Mouse (Mus musculus) midbrain, embryonic 10.5 days (tissue): Measurements from ENCODE around the gene Car12. TPM values are rescaled to one million over a fixed set of nuclear protein-coding genes. Genes with fewer than 3 reads are reported as not detected.
"Not testable (repeated sequence)": the region's sequence is repeated elsewhere in the genome, so short reads cannot be mapped to it uniquely, and the experiment has no call there.

Experiments used
- DNase-seq: peaks from one replicate; pipeline ENCODE4 v3.0.0-alpha.2; 2017; ENCODE audit warnings: low spot score
- H3K27ac ChIP-seq: fragments of 300-500 bp; sonication (generic); replicated peaks from 2 replicates; pipeline ENCODE4 v1.5.1; 2016; ENCODE audit warnings: mild to moderate bottlenecking
- H3K27me3 ChIP-seq: fragments of 300-500 bp; sonication (generic); 2 replicates; pipeline ENCODE4 v1.6.1; 2016; ENCODE audit warnings: low read depth, mild to moderate bottlenecking; ENCODE audit not compliant: poor library complexity, severe bottlenecking
- H3K36me3 ChIP-seq: fragments of 300-500 bp; sonication (generic); 2 replicates; pipeline ENCODE4 v1.6.1; 2016; ENCODE audit warnings: mild to moderate bottlenecking, moderate library complexity
- H3K4me1 ChIP-seq: fragments of 300-500 bp; sonication (generic); 2 replicates; pipeline ENCODE4 v1.6.1; 2016
- H3K4me3 ChIP-seq: fragments of 300-500 bp; sonication (generic); 2 replicates; pipeline ENCODE4 v1.5.1; 2016; ENCODE audit warnings: mild to moderate bottlenecking, moderate library complexity
- H3K9me3 ChIP-seq: fragments of 300-500 bp; sonication (generic); replicated peaks from 2 replicates; pipeline ENCODE4 v1.6.1; 2016; ENCODE audit warnings: mild to moderate bottlenecking
- WGBS: fragments of 180-500 bp; shearing (Covaris S2); methylation state at CpG from one replicate; pipeline ENCODE4 v1.1.7; 2016; 5-methylcytosine and 5-hydroxymethylcytosine counted together
- polyA plus RNA-seq: library from polyadenylated mRNA; unstranded; fragments of >200 nt; fragmentation: Nextera tagmentation; extraction: Ambion mirVana; gene quantifications from 2 replicates; pipeline ENCODE4 v1.2.1, GENCODE M21; 2016

Gene Car12
- polyA plus RNA-seq, 1 experiment from 2014 or later, result 1.5 TPM

DNA sequence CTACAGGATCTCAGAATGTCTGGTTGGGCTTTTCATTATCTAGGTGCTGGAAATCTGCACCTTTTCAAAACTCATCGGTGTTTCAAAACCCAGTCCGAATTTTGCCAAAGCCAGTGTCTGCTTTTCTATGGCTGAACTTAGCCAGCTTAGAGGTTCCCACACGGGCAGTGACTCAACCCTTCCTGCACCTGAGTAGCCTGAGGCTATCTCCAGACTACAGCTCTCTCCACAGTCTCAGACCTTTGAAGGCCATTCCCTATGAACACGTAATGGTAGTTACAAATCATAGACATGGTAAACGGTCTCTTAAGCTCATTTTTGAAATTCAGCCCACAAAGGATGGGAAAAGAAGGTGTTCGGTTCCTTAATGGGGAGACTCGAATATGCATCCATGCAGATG is 26.0 kb downstream of the Car12 start:
- H3K4me3 ChIP-seq, result no peak overlapping the region
- WGBS, result 90% methylated on average over 7 of the region's 7 CpGs

DNA sequence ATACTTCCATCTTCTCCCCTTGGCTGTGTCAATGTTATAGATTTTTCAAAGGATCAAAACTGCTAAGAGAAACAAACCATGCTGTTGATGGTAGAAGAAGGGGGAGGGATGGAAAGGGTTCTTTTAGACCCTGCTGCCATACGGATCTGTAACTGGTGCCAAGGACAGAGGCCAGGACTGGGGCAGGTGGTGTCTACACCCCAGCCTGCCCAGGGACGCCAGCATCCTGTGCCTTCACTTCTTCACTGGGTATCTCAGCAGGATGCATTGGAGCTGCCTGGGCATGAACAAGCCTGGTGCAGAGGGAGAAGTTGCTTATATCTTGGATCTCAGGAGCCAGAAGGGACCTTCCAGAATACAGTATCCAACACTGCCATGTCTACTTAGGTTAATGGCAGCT is 31.0 kb downstream of the Car12 start:
- H3K9me3 ChIP-seq, result no peaks in the 10 kb centered on the region
- H3K4me3 ChIP-seq, result no peak overlapping the region
- H3K36me3 ChIP-seq, result no peaks in the 10 kb centered on the region
- no peak for DNase-seq
- no peaks in the 10 kb centered on the region for H3K4me1 ChIP-seq
- H3K27me3 ChIP-seq, result no peaks in the 10 kb centered on the region
- H3K27ac ChIP-seq, result no peak overlapping the region
- WGBS, result 83% methylated on average over 2 of the region's 2 CpGs

More for the DNA sequence above, 26.0 kb downstream of the Car12 start:
- H3K4me1 ChIP-seq, result no peaks in the 10 kb centered on the region
- no peaks in the 10 kb centered on the region for H3K36me3 ChIP-seq
- no peaks in the 10 kb centered on the region for H3K9me3 ChIP-seq
- no peak for DNase-seq
- no peak overlapping the region for H3K27ac ChIP-seq
- H3K27me3 ChIP-seq, result no peaks in the 10 kb centered on the region

DNA sequence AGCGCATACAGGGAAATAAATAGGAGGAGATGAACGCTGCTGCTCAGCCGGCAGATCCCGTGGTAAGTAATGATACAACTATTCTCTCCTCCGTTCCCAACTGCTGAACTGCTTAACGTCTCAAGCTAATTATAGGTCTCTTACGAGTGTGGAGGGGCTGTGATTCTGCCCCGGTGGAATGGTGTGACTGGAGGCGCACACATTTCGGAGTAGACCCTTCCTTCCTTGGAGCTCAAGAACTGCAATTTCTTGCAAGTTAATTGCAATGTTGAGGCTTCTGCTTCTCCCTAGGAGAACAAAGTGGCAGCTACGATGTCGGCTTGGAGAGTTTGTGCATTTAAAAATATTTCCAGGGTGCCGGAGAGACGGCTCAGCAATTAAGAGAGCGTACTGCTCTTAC is 34.9 kb downstream of the Car12 start:
- Histone ChIP-seq H3K9me3 (no peaks in the 10 kb centered on the region), H3K4me1 (no peaks in the 10 kb centered on the region), H3K27ac (no peak overlapping the region), H3K27me3 (no peaks in the 10 kb centered on the region), H3K4me3 (no peak overlapping the region), H3K36me3 (no peaks in the 10 kb centered on the region)
- WGBS, result 92% methylated on average over 15 of the region's 15 CpGs
- DNase-seq, result no peak

DNA sequence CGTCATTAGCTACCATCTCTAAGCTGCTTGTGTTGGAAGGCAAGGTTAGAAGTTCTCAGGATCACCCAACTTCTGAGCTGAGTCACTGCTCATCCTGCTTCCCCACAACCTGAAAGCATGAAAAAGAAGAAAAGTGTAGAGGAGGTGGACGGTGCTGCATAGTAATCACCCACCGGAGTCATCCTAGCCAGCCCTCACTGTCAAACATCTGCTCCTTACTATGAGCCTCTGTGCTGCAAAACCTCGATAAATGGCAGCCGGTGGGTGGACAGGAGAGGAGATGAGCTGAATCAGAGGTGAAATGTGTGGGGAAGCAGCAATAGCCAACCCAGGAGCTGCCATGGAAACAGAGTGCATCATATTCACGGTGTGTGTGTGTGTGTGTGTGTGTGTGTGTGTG is 39.4 kb downstream of the Car12 start:
- Histone ChIP-seq H3K4me3 (no peak overlapping the region), H3K4me1 (no peaks in the 10 kb centered on the region), H3K36me3 (no peaks in the 10 kb centered on the region), H3K27me3 (no peaks in the 10 kb centered on the region), H3K9me3 (no peaks in the 10 kb centered on the region), H3K27ac (no peak overlapping the region)
- 91% methylated on average over 6 of the region's 6 CpGs for WGBS
- DNase-seq, result no peak

DNA sequence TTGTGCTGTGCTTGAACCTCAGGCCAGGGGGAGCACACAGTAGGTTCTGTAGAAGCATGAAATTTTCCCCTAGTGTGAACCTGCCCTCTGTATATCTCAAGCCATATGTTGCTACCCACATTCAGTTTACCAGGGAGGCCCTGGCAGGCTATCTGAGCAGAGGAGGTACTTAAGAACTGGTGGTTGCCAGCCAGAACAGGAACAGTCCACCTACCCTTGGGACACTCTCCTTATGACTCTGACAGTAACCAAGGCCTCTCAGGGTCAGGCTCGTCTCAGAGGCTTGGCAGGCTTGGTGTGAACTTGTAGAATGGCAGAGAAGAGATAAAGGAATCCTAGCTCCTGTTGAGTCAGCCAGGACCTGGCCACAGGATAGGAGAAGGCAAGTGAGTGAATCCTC is 47.5 kb downstream of the Car12 start:
- DNase-seq, result no peak
- 71% methylated on average over 1 of the region's 1 CpGs for WGBS
- Histone ChIP-seq H3K27me3 (no peaks in the 10 kb centered on the region), H3K36me3 (no peaks in the 10 kb centered on the region), H3K9me3 (no peaks in the 10 kb centered on the region), H3K4me3 (no peak overlapping the region), H3K4me1 (no peaks in the 10 kb centered on the region), H3K27ac (no peak overlapping the region)

DNA sequence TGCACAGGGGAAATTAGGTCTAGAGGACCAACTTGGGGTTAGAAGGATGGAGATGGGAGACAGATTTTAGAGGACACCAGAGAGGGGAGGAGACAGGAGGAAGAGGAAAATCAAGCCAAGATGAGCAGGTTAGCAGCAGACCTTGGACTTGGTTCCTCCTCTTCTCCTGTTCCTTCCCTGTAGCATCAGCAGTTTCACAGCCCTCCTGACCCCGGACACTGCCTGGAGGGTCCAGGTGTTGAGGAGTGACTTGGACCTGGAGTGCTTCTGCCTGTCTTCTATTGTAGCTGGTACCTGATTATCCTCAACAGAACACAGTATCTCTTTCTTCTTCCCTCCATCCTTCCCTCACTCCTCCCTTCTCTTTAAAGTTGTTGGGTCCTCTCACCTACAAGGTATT is 55.2 kb downstream of the Car12 start:
- H3K36me3 ChIP-seq, result no peaks in the 10 kb centered on the region
- WGBS, result 91% methylated on average over 1 of the region's 1 CpGs
- H3K9me3 ChIP-seq, result no peaks in the 10 kb centered on the region
- H3K27ac ChIP-seq, result no peak overlapping the region
- no peak for DNase-seq
- H3K4me1 ChIP-seq, result no peaks in the 10 kb centered on the region
- H3K27me3 ChIP-seq, result no peaks in the 10 kb centered on the region
- no peak overlapping the region for H3K4me3 ChIP-seq

DNA sequence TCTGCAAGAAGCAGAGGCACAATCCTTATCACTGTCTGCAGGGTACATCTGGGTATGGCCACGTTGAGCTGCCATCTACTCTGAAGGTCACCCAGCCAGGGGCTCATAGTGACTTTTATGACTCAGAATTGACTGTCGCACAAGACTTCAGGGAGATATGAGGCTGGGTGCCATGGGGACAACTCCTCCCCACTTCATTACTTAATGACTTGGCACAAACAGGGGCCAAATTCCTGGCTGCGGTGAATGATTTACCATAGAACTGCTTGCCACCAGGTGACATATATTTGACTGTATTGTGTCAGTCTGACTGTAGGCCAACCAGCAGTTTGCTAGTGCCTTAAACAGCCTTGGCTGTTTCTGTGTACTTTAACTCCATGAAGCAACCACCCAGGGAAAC is 55.8 kb downstream of the Car12 start:
- no peaks in the 10 kb centered on the region for H3K4me1 ChIP-seq

DNA sequence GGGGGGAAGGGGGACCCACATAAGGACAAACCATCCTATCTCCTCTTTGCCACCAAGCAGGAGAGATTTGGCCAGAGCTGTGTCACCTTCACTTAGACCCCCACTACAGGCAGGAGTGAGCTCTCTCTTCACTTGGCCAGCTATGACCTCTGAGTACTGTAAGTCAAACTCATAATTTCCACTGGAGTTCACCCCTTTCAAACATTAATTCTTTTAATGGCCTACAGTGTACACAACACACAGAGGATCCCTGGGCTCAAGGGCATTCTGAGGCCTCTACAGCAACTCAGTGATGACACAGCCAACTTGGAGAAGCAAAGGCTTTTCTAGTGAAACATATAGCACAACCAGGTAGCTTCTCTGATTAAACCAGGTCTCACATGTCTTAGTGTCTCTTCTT is 57.2 kb downstream of the Car12 start:
- H3K27me3 ChIP-seq, result no peaks in the 10 kb centered on the region
- no peaks in the 10 kb centered on the region for H3K36me3 ChIP-seq
- H3K9me3 ChIP-seq, result no peaks in the 10 kb centered on the region
- no peaks in the 10 kb centered on the region for H3K4me1 ChIP-seq
- H3K27ac ChIP-seq, result no peak overlapping the region
- DNase-seq, result no peak
- no peak overlapping the region for H3K4me3 ChIP-seq

More for the DNA sequence above, 55.8 kb downstream of the Car12 start:
- Histone ChIP-seq H3K36me3 (no peaks in the 10 kb centered on the region), H3K27me3 (no peaks in the 10 kb centered on the region), H3K9me3 (no peaks in the 10 kb centered on the region), H3K27ac (no peak overlapping the region), H3K4me3 (no peak overlapping the region)
- DNase-seq, result no peak
- 92% methylated on average over 3 of the region's 3 CpGs for WGBS

DNA sequence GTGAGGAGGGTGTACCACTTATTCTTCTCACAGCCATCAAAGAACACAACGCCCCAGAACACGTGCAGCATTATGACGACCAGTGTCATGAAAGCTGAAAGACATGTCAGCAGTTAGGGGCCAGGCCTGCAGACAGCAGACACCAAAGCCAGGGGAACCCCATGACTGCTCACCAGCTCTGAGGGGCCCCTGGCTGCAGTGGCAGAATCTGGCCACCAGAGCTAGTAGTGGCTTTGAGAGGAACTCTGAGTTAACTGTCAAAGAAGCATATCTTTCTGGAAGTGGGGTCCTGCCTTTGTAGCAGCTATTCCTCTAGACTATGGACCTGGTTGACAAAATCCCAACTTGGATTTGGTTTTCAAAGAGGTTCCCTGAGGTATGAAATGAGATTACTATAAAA is 71.1 kb downstream of the Car12 start:
- WGBS, result 88% methylated on average over 1 of the region's 3 CpGs
- not testable (repeated sequence) for H3K4me1 ChIP-seq, H3K9me3 ChIP-seq, H3K27me3 ChIP-seq, H3K36me3 ChIP-seq, H3K4me3 ChIP-seq, H3K27ac ChIP-seq, DNase-seq

DNA sequence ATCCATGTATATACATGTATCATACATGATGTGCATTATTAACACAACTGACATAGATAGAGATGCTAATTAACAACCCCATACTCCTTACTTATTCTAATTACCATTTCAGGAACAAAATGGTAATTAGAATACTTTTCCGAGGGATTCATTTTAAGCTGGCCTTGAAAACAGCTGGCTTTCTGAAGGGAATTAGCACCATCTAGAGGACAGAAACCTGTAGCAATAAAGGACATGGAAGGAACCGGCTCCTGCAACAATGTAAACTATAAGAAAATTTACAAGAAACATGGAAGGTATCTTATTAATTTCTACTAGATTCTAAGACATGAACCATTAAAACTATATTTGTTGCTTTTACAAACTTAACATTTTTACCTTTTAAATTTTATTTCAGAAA is 74.3 kb downstream of the Car12 start:
- DNase-seq, result no peak
- no peaks in the 10 kb centered on the region for H3K9me3 ChIP-seq
- peaks cover 13% of the 10 kb centered on the region for H3K36me3 ChIP-seq
- H3K27ac ChIP-seq, result no peak overlapping the region
- 16% methylated on average over 2 of the region's 2 CpGs for WGBS
- H3K4me3 ChIP-seq, result no peak overlapping the region
- H3K27me3 ChIP-seq, result no peaks in the 10 kb centered on the region
- no peaks in the 10 kb centered on the region for H3K4me1 ChIP-seq

DNA sequence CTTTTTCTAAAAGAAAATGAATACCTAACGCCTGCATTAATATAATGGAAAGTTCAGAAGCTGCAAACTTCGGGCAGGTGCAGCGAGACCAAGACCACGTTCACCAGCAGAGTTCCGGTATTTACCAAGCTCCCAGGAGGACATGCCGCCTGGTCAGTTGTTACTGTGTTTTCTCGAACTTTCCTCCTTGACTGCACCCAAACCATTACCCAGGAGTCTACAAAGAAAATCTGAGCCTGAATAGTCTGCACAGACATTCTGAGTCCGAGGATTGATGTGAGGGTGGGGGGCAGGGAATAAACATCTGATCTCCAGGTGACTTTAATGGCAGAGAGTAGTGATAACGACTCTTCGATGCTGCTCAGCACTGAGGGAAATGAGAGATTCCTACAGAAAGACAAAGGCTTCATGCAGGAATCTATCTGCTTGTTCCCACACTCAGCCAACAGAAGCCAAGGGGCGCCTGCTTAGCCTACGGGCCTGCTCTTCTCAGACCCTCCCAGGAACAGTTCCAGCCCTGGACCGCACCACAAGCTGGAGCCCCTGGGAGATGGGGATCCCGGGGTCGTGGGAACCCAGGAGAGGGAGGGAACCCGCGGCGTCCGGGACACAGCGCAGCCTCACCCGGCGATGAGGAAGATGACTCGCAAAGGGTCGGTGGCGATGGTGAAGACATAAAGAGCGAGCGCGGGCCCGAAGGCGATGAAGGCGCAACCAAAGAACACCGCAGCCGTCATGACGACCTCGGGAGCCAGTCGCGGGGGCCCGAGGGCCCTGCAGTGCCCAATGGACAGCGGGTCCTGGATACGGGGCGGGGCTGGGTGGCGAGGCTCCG is 81.4 kb downstream of the Car12 start:
- Histone ChIP-seq H3K4me3 (peak overlapping the region; percentile 76), H3K27ac (peak overlapping the region; percentile 95), H3K36me3 (peaks cover 7% of the 10 kb centered on the region), H3K9me3 (no peaks in the 10 kb centered on the region), H3K27me3 (peaks cover 4% of the 10 kb centered on the region), H3K4me1 (peaks cover 23% of the 10 kb centered on the region)
- DNase-seq, result no peak
- 2% methylated on average over 43 of the region's 43 CpGs for WGBS

DNA sequence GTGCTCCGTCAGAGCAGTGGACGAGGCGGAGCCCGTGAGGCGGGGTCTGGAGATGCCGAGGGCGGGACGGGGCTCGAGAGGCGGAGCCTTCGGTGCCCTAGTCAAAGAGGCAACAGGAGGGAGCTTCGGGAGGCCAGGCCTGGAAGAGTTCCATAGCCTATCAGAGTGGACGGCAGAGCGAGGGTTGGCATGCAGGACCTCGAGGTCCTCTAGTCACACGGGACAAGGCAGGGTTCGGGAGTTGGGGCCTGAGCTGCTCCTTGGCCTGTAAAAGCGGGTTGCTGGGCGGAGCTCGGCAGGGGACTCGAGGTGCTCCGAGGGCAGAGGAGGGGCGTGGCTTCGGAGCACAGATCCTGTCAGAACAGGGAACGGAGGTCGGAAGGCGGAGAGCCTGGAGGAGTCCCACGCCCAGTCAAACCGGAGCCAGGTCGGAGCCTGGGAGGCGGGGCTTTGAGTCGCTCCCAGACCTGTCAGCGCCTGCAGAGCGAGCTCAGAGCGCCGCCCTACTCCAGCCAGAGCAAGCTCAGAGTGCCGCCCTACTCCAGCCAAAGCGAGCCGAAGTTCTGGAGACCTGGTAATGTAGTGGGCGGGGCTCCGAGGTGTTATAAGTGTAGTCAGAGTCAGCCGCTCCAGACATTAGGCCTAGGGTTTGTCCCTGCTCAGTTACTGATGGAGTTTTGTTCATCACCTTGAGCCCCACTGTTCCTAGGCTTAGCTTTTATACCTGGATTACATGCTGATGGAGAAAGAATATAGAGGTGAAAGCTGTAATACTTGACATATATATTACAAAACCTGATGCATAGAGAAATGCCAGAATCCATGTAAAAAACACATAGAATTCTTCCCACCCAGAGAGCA is 82.2 kb downstream of the Car12 start, which contains the start of gene Aph1b:
TSS of gene Aph1b (minus strand) at position 27 of the 861 bp plus-strand sequence.
- Histone ChIP-seq H3K36me3 (no peaks in the 10 kb centered on the region), H3K4me3 (peak within 1 kb of the TSS; percentile 76), H3K27me3 (peaks cover 4% of the 10 kb centered on the region), H3K4me1 (peaks cover 23% of the 10 kb centered on the region), H3K9me3 (no peaks in the 10 kb centered on the region), H3K27ac (peak within 1 kb of the TSS; percentile 95)
- peak; percentile 98 for DNase-seq
- under 1% methylated on average over 42 of the region's 42 CpGs for WGBS

DNA sequence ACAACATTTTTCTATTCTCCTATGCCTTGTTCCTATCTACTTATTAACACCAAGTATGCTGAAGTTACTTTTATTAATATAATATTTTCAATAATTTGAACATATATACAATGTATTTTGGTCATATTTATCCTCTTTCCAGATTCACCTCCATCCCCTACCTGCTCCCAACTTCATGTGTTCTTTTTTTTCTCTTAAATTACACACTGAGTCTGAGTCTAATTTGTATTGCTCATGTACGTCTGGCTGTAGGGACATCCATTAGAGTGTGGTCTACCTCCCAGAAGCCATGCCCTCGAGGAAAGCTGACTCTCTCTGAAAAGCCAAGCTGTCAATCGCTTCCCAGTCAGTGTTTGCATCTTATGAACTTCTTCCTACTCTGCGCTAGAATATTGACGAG is 83.3 kb downstream of the Car12 start, which contains the start of gene Gm10647:
TSS of gene Gm10647 (plus strand) at position 301 of the 400 bp plus-strand sequence.
- DNase-seq, result no peak
- 84% methylated on average over 5 of the region's 5 CpGs for WGBS
- Histone ChIP-seq H3K4me1 (peaks cover 24% of the 10 kb centered on the region), H3K36me3 (no peaks in the 10 kb centered on the region), H3K4me3 (peak within 1 kb of the TSS; percentile 76), H3K27me3 (peaks cover 8% of the 10 kb centered on the region), H3K27ac (peak within 1 kb of the TSS; percentile 95), H3K9me3 (no peaks in the 10 kb centered on the region)
